Mouse (Mus musculus) liver, adult 2 months (tissue): Measurements from ENCODE around the gene Wdr35.

ENCODE experiments used
- CTCF ChIP-seq: fragments of 200-500 bp; IDR thresholded peaks from 2 replicates; pipeline ENCODE4 v1.5.1; 2011; ENCODE audit warnings: low read depth, low read length, control low read depth
- POLR2A ChIP-seq: fragments of 200-500 bp; IDR thresholded peaks from 2 replicates; pipeline ENCODE4 v1.6.1; 2011; ENCODE audit warnings: low read length, control low read depth; ENCODE audit not compliant: insufficient read depth; ENCODE audit errors: extremely low read depth

GRCm38 (mm10) chr12:9023031-9023430, 49.3 kb downstream of the Wdr35 start:
- TF ChIP-seq CTCF (no peak), POLR2A (no peak)
